Mouse (Mus musculus) heart, embryonic 15.5 days (tissue): Measurements from ENCODE around the gene Numb. TPM values are rescaled to one million over a fixed set of nuclear protein-coding genes. Genes with fewer than 3 reads are reported as not detected.
A peak's percentile ranks its signal among the peaks of the same experiment; 100 is the strongest.
"Not testable (repeated sequence)": the region's sequence is repeated elsewhere in the genome, so short reads cannot be mapped to it uniquely, and the experiment has no call there.

Experiments
- ATAC-seq: fragments of 200-750 bp; cut with Nextera tagmentation; replicated peaks from 2 replicates; pipeline ENCODE4 v1.8.0; 2017; ENCODE audit warnings: low read depth, moderate TSS enrichment; ENCODE audit not compliant: insufficient number of reproducible peaks, insufficient read depth, low FRiP score
- H3K27ac ChIP-seq: fragments of 300-500 bp; sonication (generic); 2 replicates; pipeline ENCODE4 v1.5.1; 2015; ENCODE audit warnings: mild to moderate bottlenecking, inconsistent platforms
- H3K27me3 ChIP-seq: fragments of 300-500 bp; sonication (generic); 2 replicates; pipeline ENCODE4 v1.6.1; 2015; ENCODE audit warnings: inconsistent platforms
- H3K36me3 ChIP-seq: fragments of 300-500 bp; sonication (generic); 2 replicates; pipeline ENCODE4 v1.6.1; 2015; ENCODE audit warnings: mild to moderate bottlenecking, inconsistent platforms
- H3K4me1 ChIP-seq: fragments of 300-500 bp; sonication (generic); replicated peaks from 2 replicates; pipeline ENCODE4 v1.6.1; 2015; ENCODE audit warnings: inconsistent platforms
- H3K4me2 ChIP-seq: fragments of 300-500 bp; sonication (generic); 2 replicates; pipeline ENCODE4 v1.6.1; 2015; ENCODE audit warnings: inconsistent platforms, mild to moderate bottlenecking, moderate library complexity
- H3K4me3 ChIP-seq: fragments of 300-500 bp; sonication (generic); 2 replicates; pipeline ENCODE4 v1.5.1; 2015; ENCODE audit warnings: mild to moderate bottlenecking, inconsistent platforms
- H3K9ac ChIP-seq: fragments of 300-500 bp; sonication (generic); 2 replicates; pipeline ENCODE4 v1.6.1; 2015; ENCODE audit warnings: mild to moderate bottlenecking, inconsistent platforms
- H3K9me3 ChIP-seq: fragments of 300-500 bp; sonication (generic); replicated peaks from 2 replicates; pipeline ENCODE4 v1.6.1; 2016; ENCODE audit warnings: inconsistent platforms
- WGBS: fragments of 180-500 bp; shearing (Covaris S2); methylation state at CpG from one replicate; pipeline ENCODE4 v1.1.7; 2015; ENCODE audit warnings: mixed read lengths; 5-methylcytosine and 5-hydroxymethylcytosine counted together
- polyA plus RNA-seq: library from polyadenylated mRNA; unstranded; fragments of >200 nt; fragmentation: Nextera tagmentation; extraction: Ambion mirVana; gene quantifications from 2 replicates; pipeline ENCODE4 v1.2.1, GENCODE M21; 2015

Gene Numb
- polyA plus RNA-seq, 1 experiment from 2014 or later, result 28.0 TPM

- no peak for ATAC-seq
- H3K4me2 ChIP-seq, result no peak overlapping the region
- no peak overlapping the region for H3K9ac ChIP-seq
- no peaks in the 10 kb centered on the region for H3K36me3 ChIP-seq
- 61% methylated on average over 4 of the region's 4 CpGs for WGBS
- H3K4me1 ChIP-seq, result no peaks in the 10 kb centered on the region; the same call in 1 of the 2 replicates
- H3K4me3 ChIP-seq, result no peak overlapping the region
- H3K27ac ChIP-seq, result no peak overlapping the region
- H3K27me3 ChIP-seq, result no peaks in the 10 kb centered on the region
- H3K9me3 ChIP-seq, result no peaks in the 10 kb centered on the region
These were observed 18.3 kb upstream of the Numb start for GRCm38 (mm10) chr12:83940031-83940430.

- ATAC-seq, result no peak
- Histone ChIP-seq H3K27ac (no peak overlapping the region), H3K9me3 (no peaks in the 10 kb centered on the region), H3K27me3 (no peaks in the 10 kb centered on the region), H3K36me3 (no peaks in the 10 kb centered on the region), H3K4me3 (no peak overlapping the region), H3K4me1 (no peaks in the 10 kb centered on the region; the same call in 1 of the 2 replicates), H3K4me2 (no peak overlapping the region), H3K9ac (no peak overlapping the region)
- WGBS, result 77% methylated on average over 2 of the region's 2 CpGs
These were observed 17.6 kb upstream of the Numb start for GRCm38 (mm10) chr12:83939332-83939731.

DNA sequence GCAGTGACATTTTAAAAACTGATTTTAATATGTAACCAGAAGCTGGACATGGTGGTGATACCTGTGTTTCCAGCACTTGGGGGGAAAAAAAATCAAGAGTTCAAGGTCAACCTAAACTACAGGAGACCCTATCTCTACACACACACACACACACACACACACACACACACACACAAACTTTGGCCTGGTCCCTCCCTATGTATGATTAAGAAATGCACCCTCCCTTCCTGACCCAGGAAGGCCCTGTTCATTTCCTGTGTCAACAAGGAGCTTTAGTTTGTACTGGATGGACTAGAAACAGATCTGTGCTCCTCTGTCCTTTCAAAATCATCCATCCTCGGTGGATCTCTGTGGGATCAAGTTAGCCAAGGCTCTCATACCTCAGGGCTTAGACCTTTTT is 16.9 kb upstream of the Numb start:
- not testable (repeated sequence) for H3K27ac ChIP-seq, H3K9ac ChIP-seq, H3K27me3 ChIP-seq, ATAC-seq, H3K4me2 ChIP-seq, H3K9me3 ChIP-seq, H3K36me3 ChIP-seq, H3K4me1 ChIP-seq, H3K4me3 ChIP-seq
- 20% methylated on average over 1 of the region's 1 CpGs for WGBS

- Histone ChIP-seq H3K27me3 (no peaks in the 10 kb centered on the region), H3K9ac (no peak overlapping the region), H3K4me3 (no peak overlapping the region), H3K9me3 (no peaks in the 10 kb centered on the region), H3K4me2 (no peak overlapping the region), H3K36me3 (no peaks in the 10 kb centered on the region), H3K4me1 (no peaks in the 10 kb centered on the region; the same call in 1 of the 2 replicates), H3K27ac (no peak overlapping the region)
- ATAC-seq, result no peak
- 53% methylated on average over 10 of the region's 10 CpGs for WGBS
These were observed 15.9 kb upstream of the Numb start for GRCm38 (mm10) chr12:83937600-83937999.

GRCm38 (mm10) chr12:83929186-83929804 is 7.6 kb upstream of the Numb start:
- H3K4me3 ChIP-seq, result no peak overlapping the region
- no peak overlapping the region for H3K9ac ChIP-seq
- ATAC-seq, result 0 out of 2 replicates have a peak, but pooled peaks have one; percentile 31
- 21% methylated on average over 2 of the region's 2 CpGs for WGBS
- H3K27ac ChIP-seq, result peak overlapping the region; percentile 60
- H3K36me3 ChIP-seq, result no peaks in the 10 kb centered on the region
- H3K4me1 ChIP-seq, result peaks cover 26% of the 10 kb centered on the region
- H3K9me3 ChIP-seq, result no peaks in the 10 kb centered on the region
- H3K4me2 ChIP-seq, result no peak overlapping the region
- H3K27me3 ChIP-seq, result no peaks in the 10 kb centered on the region

GRCm38 (mm10) chr12:83927747-83928146 is 6.0 kb upstream of the Numb start:
- peaks cover 39% of the 10 kb centered on the region for H3K4me1 ChIP-seq
- no peak for ATAC-seq

GRCm38 (mm10) chr12:83926061-83926460 is 4.3 kb upstream of the Numb start:
- ATAC-seq, result no peak
- Histone ChIP-seq H3K27me3 (no peaks in the 10 kb centered on the region), H3K4me1 (peaks cover 40% of the 10 kb centered on the region), H3K9ac (no peak overlapping the region), H3K4me3 (no peak overlapping the region), H3K9me3 (no peaks in the 10 kb centered on the region), H3K36me3 (no peaks in the 10 kb centered on the region), H3K27ac (no peak overlapping the region), H3K4me2 (no peak overlapping the region)
- 64% methylated on average over 2 of the region's 2 CpGs for WGBS

More at GRCm38 (mm10) chr12:83927747-83928146, 6.0 kb upstream of the Numb start:
- H3K27me3 ChIP-seq, result no peaks in the 10 kb centered on the region
- WGBS, result 57% methylated on average over 4 of the region's 4 CpGs
- no peak overlapping the region for H3K9ac ChIP-seq
- no peak overlapping the region for H3K4me2 ChIP-seq
- H3K36me3 ChIP-seq, result no peaks in the 10 kb centered on the region
- no peak overlapping the region for H3K4me3 ChIP-seq
- no peaks in the 10 kb centered on the region for H3K9me3 ChIP-seq
- 0 out of 2 replicates have a peak overlapping the region, but pooled peaks have one; percentile 49 for H3K27ac ChIP-seq

- no peak for ATAC-seq
- Histone ChIP-seq H3K4me1 (peaks cover 45% of the 10 kb centered on the region), H3K27me3 (no peaks in the 10 kb centered on the region), H3K9me3 (no peaks in the 10 kb centered on the region), H3K27ac (0 out of 2 replicates have a peak overlapping the region, but pooled peaks have one; percentile 8), H3K9ac (no peak overlapping the region), H3K36me3 (no peaks in the 10 kb centered on the region), H3K4me3 (no peak overlapping the region), H3K4me2 (peak overlapping the region; percentile 36)
- 42% methylated on average over 7 of the region's 7 CpGs for WGBS
These were observed 3.5 kb upstream of the Numb start for GRCm38 (mm10) chr12:83925160-83925703.

DNA sequence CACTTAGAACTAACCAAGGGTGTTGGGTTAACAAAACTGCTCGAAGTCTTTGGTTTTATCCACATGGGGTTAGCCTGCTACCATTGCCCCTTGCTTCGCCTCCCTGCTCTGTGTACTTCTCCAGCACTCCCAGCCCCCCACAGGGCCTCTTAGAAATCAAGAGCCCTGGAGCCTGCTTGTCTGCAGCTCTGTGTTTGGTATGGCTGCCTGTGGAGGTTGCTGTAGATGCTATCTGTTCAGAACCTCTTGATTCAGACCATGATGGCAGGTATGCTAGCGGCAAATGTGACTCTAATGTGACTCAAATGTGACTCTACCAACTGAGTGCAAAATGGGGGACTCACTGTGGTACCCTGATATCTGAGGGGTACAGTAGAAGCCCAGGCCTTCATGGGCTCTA is 2.6 kb upstream of the Numb start:
- H3K4me2 ChIP-seq, result no peak overlapping the region
- ATAC-seq, result no peak
- no peaks in the 10 kb centered on the region for H3K27me3 ChIP-seq
- H3K27ac ChIP-seq, result peak overlapping the region; percentile 4; the same call in 1 of the 2 replicates
- 37% methylated on average over 3 of the region's 3 CpGs for WGBS
- no peaks in the 10 kb centered on the region for H3K9me3 ChIP-seq
- no peak overlapping the region for H3K4me3 ChIP-seq
- H3K9ac ChIP-seq, result no peak overlapping the region
- no peaks in the 10 kb centered on the region for H3K36me3 ChIP-seq
- peaks cover 49% of the 10 kb centered on the region for H3K4me1 ChIP-seq

DNA sequence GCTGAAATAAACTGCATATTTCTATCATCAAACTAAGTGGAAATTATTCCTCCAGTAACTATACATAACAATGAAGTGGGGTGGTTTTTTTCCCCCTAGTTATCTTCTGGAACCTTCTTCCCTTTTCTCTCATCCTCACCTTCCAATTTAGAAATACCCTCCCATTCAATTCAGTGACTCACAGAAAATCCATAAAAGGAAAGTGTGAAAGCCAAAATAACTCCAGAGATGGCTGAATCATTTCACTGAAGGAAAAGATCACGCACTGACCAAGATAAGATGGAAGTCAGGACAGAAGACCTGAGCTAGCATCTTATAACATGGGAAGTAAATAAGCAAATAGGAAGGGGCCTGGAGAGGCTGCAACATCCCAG is 1.7 kb upstream of the Numb start:
- Histone ChIP-seq H3K4me1 (peaks cover 46% of the 10 kb centered on the region), H3K27ac (peak overlapping the region; percentile 83; the same call in 1 of the 2 replicates)

DNA sequence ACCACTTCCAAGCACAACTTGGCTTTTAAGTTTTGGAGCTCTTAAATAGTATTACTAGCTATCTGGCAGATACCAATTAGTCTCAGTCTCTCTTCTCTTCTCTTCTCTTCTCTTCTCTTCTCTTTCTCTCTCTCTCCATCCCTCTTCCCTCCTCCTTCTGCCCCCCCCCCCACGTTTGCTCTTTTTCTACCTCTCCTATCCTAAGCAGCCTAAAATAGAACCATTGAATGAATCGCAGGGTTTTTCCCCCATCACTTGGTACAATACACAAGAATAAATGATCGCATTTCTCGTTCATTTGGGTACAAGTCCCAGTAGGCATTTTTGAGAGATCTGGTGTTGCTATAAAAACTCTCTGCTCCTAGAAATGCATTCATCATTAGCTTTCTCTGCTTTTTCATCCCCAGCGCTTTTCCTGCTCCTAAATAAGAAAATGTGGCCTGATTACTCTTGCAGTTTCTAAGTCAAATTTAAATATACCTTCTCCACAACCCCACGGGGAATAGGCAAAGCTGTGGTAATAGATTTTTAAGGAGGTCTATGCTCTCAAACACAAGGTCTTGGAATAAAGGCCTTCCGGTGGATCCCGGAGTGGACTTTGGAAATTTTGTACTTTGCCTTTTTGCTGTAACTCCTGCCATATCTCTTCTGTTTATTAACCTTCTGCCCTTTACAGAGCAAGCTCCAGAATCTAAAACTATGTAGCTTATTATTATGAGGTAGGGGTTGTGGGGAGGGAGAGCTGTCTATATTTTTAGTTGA is 1.2 kb upstream of the Numb start:
- Histone ChIP-seq H3K36me3 (no peaks in the 10 kb centered on the region), H3K9me3 (no peaks in the 10 kb centered on the region), H3K27me3 (no peaks in the 10 kb centered on the region), H3K4me1 (peaks cover 43% of the 10 kb centered on the region), H3K9ac (peak overlapping the region; percentile 63), H3K4me2 (peak overlapping the region; percentile 61), H3K4me3 (peak overlapping the region; percentile 74), H3K27ac (peak overlapping the region; percentile 83)
- 35% methylated on average over 8 of the region's 8 CpGs for WGBS
- no peak for ATAC-seq

More for the DNA sequence above, 1.7 kb upstream of the Numb start:
- no peaks in the 10 kb centered on the region for H3K27me3 ChIP-seq
- ATAC-seq, result no peak
- 21% methylated on average over 1 of the region's 1 CpGs for WGBS
- H3K4me2 ChIP-seq, result peak overlapping the region; percentile 61; the same call in 1 of the 2 replicates
- H3K36me3 ChIP-seq, result no peaks in the 10 kb centered on the region
- no peak overlapping the region for H3K9ac ChIP-seq
- no peaks in the 10 kb centered on the region for H3K9me3 ChIP-seq
- H3K4me3 ChIP-seq, result no peak overlapping the region
